Mouse (Mus musculus): ENCODE results near the gene Chrm3. TPM values are rescaled to one million over a fixed set of nuclear protein-coding genes. Genes with fewer than 3 reads are reported as not detected.
"Not testable (repeated sequence)": the region's sequence is repeated elsewhere in the genome, so short reads cannot be mapped to it uniquely, and the experiment has no call there.

The Chrm3 gene
- total RNA-seq (2021): 1 to 10 TPM in 1 of 2 experiments, under 1 TPM in 1; 0.69 to 1.2 TPM
- long read RNA-seq, experiment 1: 0 reads
- long read RNA-seq, experiment 2: 0 reads

- DNase-seq: peak; percentile 43
These were observed at the start of gene Chrm3 for GRCm38 (mm10) chr13:10360777-10361176. Gene Chrm3 (minus strand): TSS chr13:10360847.

GRCm38 (mm10) chr13:10394364-10394763, 33.7 kb upstream of the Chrm3 start:
- no peak for DNase-seq

DNA sequence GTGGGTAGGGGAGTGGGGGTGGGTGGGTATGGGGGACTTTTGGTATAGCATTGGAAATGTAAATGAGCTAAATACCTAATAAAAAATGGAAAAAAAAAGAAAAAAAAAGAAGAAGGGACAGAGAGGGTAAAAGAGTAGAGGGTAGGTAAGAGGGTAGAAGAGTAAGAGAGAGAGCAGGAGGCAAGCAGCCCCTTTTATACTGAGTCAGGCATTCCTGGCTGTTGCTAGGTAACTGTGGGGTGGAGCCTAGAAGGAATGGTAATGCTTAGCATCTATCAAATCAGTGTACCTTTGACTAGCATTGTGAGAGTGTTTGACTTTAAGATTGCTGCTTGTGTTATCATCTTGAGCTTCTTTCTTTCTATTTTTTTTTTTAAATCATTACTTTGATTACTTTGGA, 14.8 kb upstream of the Chrm3 start:
- not testable (repeated sequence) for DNase-seq

DNA sequence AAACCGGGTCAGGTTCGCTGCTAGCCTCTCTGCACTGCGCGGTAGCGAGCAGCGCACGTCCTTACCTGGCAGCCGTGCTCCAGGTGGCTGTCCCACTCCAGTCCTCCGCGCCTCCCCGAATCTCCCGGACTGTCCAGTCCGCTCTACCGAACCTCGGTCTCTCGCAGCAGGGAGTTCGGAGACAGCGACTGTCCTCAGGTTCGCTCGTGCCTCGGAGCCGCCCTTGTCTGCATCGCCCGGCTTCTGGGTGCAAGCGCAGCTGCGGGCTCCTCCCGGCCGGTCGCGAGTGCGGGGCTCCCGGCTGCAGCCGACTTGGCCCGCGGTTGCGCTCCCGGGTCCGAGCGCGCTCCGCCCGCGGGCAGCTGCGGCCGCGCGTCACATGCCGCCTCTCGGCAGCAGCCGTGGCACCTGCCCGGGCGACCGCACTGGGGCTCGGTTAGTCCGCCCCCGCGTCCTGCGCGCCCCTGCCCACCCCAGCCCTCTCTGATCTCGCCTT, 400 bp downstream of the Chrm3 start:
- DNase-seq: peak; percentile 9 to 20

- peak in 1 of 2 experiments; percentile 22 for DNase-seq
These were observed 990 bp downstream of the Chrm3 start for GRCm38 (mm10) chr13:10359516-10360198.

DNA sequence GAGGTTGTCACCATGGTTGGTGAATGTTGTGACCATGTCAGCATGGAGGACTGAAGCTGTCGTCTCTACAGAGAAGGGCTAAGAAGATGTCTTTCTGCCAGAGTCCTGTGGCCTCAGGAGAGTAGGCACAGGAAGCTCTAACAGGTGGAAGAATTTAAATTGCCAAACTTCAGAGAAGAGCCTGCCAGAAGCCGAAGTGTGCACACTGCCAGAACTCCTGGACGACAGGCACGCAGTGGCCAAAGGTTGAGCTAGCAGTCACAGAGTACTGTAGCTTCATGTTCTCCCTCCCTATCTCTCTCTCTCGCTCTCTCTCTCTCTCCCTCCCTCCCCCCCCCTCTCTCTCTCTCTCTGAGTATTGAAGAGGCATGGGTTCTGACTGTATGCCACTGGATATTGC, 4.9 kb downstream of the Chrm3 start:
- DNase-seq: peak; percentile 7 to 18

DNA sequence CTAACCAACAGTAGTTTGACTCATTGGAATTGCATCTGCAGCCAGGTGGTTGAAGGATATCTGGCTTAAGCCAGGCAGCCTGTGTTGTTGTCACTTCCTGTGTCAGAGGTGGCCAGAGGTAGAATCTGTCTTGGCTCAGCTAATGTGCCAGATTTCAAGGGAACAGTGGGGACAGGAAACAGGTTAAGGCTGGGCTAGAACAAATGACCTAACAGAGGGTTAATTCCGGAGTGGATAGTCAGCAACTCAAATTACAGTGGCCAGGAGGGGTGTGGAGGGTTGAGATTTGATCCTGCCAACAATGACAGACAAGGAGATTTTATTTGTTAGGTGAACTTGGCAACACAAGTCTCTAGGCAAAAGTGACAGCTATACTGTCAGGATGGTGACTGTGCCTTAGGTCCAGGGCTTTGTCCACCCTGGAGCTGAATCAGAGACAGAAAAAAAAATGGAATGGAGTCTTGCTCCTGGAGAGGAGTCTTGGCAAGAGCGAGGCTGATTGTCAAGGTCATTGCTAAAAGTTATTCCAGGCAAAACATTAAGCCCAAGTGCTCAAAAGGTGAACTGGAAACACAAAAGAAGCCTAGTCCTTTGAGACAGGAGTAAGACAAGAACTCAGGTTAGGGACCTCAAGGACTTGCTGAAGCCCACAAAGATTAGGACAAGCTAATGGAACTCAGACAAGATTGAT, 5.6 kb downstream of the Chrm3 start:
- peak in 1 of 2 experiments; percentile 19 for DNase-seq

- DNase-seq: no peak
These were observed 8.5 kb downstream of the Chrm3 start for GRCm38 (mm10) chr13:10352141-10352540.

DNA sequence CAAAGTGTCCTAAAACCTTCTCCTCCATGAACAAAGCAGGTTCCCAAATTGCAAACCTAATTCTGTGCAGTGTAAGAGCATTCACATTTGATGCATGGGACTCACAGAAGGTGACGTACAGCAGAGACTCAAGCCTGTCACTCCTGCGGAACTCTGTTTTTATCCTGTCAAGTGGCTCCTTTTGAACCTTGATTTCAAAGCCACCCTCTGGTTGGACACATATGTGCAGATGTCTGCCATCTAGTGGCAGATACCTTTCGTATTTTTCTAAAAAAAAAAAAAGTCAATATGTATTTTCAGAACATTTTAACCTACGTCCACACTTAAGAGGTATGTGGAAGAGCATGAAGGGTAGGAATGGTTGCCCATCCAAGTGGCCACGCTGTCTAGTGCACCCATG, 16.3 kb downstream of the Chrm3 start:
- DNase-seq: no peak

GRCm38 (mm10) chr13:10335558-10335957, 25.1 kb downstream of the Chrm3 start:
- no peak for DNase-seq

DNA sequence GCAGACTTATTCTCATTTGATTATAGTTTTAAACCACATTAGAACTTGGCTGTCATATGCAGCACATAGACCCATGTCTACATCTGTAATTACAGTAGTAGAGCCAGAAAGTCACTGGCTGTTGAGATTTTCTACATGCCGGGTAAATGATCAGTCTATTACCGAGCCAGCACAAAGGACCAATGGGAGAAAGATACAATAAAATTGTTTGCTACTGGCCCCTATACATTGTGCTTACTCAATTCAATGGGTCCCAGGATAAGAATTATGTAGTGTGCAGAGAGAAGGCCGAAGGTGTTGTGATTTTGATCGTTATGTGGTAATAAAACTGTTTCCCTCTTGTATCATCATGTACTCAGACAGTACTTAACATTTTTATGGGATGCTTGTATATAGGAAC, 27.9 kb downstream of the Chrm3 start:
- DNase-seq: no peak

GRCm38 (mm10) chr13:10309811-10310210, 50.8 kb downstream of the Chrm3 start:
- DNase-seq: no peak

DNA sequence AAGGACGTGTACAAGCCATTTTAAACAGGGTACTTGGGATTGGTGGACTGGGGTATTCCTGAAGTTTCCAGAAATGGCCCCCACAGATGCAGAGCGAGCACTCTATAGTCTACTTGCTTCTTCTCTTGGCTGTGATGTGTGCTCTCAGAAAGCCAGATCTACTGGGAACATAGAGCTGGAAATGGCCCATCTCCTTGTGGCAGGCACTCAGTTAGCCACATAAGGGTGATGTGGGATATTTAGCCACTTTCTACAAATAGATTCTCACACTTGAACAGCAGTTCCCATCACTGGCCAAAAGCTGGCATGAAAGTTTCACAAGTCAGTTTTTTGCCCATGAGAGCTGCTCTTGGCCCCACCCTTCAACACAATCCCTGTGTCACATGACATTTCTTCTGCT, 65.5 kb downstream of the Chrm3 start:
- no peak for DNase-seq

GRCm38 (mm10) chr13:10284331-10284730, 76.3 kb downstream of the Chrm3 start:
- no peak for DNase-seq

GRCm38 (mm10) chr13:10274907-10275306, 85.7 kb downstream of the Chrm3 start:
- no peak for DNase-seq

- no peak for DNase-seq
These were observed 96.9 kb downstream of the Chrm3 start for GRCm38 (mm10) chr13:10263784-10264183.

DNA sequence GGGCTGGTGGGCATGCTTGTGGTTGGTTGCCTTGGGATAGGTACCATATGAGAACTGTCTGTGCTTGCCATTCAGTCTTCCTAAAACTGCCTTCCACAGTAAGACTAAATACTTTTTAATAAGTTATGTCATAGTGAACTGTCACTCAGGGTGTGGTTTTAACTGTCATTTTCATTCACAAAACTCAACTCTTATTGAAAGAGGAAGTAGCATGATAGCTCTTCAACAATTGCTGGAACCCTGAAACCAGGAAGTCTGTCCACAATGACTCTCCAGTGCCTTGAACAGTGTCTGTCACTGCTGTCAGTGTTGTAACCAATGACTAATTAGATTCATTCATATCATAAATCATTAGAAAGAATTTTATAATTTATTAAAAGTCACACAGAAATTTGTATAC, 107.6 kb downstream of the Chrm3 start:
- no peak for DNase-seq

- no peak for DNase-seq
These were observed 109.0 kb downstream of the Chrm3 start for GRCm38 (mm10) chr13:10251499-10252179.

DNA sequence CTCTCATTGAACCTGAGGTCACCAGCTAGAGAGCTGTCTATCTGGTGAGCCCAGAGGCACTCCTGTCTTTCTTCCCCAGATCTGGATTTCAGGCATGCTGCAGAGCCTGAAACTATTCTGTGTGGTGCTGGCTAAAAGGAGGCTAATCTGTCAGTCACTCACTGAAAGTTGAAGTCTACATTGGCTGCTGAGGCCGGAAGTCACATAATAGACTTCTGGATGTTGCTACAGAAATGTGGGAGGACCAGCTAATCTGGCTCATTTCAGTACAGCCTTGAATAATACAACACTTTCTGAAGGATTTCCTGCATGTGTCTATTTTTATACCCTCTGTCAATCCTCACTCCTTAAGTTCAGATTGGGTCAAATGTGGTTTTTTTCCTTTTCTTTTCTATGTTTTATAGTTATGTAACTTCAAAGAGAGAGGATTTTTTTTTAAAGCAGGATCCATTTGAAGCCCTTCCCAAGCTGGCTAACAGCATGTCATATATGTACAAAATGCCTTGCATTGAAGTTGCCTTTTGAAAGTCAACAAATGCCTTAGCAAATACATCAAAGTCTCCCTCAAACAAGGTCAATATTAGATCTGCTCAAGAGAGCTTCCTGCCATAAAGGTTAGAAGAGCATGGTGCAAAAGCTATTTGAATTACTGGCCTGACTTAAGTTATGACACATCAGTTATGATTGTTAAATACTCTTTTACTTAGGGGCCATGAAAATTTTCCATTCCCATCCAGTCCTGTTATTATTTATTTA, 116.2 kb downstream of the Chrm3 start:
- DNase-seq: peak; percentile 12 to 22

DNA sequence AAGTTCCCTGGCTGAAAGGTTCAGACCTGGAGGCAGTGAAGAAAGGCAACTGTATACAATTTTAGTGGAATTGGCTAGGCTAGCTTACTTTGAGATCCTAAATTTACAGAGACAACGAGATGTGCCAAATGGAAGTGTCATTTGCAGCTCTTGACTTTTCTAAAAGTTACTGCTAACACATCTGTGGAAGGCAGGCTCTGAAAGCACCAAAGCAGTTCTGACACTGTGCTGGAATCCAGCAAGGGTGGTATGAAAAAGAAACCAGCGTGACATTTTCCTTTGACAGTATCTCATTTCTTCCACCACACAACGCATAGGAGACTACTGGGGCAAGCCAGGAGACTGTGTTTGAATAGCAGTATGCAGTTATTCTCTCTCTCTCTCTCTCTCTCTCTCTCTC, 120.4 kb downstream of the Chrm3 start:
- no peak for DNase-seq

- no peak for DNase-seq
These were observed 120.8 kb downstream of the Chrm3 start for GRCm38 (mm10) chr13:10239825-10240224.

DNA sequence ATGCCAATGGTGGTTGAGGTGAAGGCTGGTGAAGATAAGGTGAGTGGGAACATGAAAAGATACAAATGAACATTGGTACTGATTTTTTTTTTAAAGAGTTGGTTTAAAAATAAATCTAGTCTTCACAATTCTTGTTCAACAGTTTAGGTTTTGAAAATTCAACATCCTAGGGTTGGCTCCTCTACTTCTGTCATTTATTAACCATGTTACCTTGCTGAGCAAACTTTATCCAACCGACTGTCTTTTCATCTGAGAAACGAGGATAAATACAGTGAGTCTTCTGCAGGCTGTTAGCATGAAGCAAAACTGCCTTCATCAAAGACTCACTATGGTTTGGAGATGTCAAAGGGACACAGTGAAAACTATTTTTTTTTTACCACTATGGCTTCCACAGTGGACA, 123.0 kb downstream of the Chrm3 start:
- DNase-seq: no peak
